Mouse (Mus musculus) forebrain, embryonic 14.5 days (tissue): ENCODE measurements around the gene Ube2ql1. TPM values are rescaled to one million over a fixed set of nuclear protein-coding genes. Genes with fewer than 3 reads are reported as not detected.
A peak's percentile ranks its signal among the peaks of the same experiment; 100 is the strongest.

Experiments used
- ATAC-seq: fragments of 200-750 bp; cut with Nextera tagmentation; 2 replicates; pipeline ENCODE4 v1.8.0; 2017; ENCODE audit warnings: mild to moderate bottlenecking, moderate library complexity
- DNase-seq: peaks from one replicate; pipeline ENCODE4 v3.0.0-alpha.2; 2015; ENCODE audit warnings: low spot score
- H3K27ac ChIP-seq: fragments of 300-500 bp; sonication (generic); 2 replicates; pipeline ENCODE4 v1.5.1; 2014; ENCODE audit warnings: low read depth, mild to moderate bottlenecking, control low read depth, low read length, moderate library complexity
- H3K27me3 ChIP-seq: fragments of 300-500 bp; sonication (generic); replicated peaks from 2 replicates; pipeline ENCODE4 v1.6.1; 2014; ENCODE audit warnings: low read length, control low read depth, mixed read lengths; ENCODE audit not compliant: control insufficient read depth, insufficient read depth
- H3K36me3 ChIP-seq: fragments of 300-500 bp; sonication (generic); 2 replicates; pipeline ENCODE4 v1.6.1; 2014; ENCODE audit warnings: low read length, control low read depth; ENCODE audit not compliant: control insufficient read depth, insufficient read depth
- H3K4me1 ChIP-seq: fragments of 300-500 bp; sonication (generic); 2 replicates; pipeline ENCODE4 v1.6.1; 2014; ENCODE audit warnings: antibody characterized with exemption, low read length, control low read depth; ENCODE audit not compliant: control insufficient read depth, insufficient read depth
- H3K4me2 ChIP-seq: fragments of 300-500 bp; sonication (generic); 2 replicates; pipeline ENCODE4 v1.6.1; 2014; ENCODE audit warnings: mild to moderate bottlenecking, control low read depth, low read length
- H3K4me3 ChIP-seq: fragments of 300-500 bp; sonication (generic); 2 replicates; pipeline ENCODE4 v1.5.1; 2014; ENCODE audit warnings: low read depth, low read length, control low read depth
- H3K9ac ChIP-seq: fragments of 300-500 bp; sonication (generic); 2 replicates; pipeline ENCODE4 v1.6.1; 2014; ENCODE audit warnings: mild to moderate bottlenecking, low read length, control low read depth, moderate library complexity
- H3K9me3 ChIP-seq: fragments of 300-500 bp; sonication (generic); replicated peaks from 2 replicates; pipeline ENCODE4 v1.6.1; 2016; ENCODE audit warnings: low read length, control low read depth, mixed read lengths; ENCODE audit not compliant: control insufficient read depth
- WGBS: fragments of 180-500 bp; shearing (Covaris S2); extraction: QIAGEN DNeasy Blood & Tissue Kit; methylation state at CpG from one replicate; pipeline ENCODE4 v1.1.7; 2014; 5-methylcytosine and 5-hydroxymethylcytosine counted together
- polyA plus RNA-seq: library from polyadenylated mRNA; unstranded; fragments of >200 nt; fragmentation: Nextera tagmentation; extraction: Ambion mirVana; gene quantifications from 2 replicates; pipeline ENCODE4 v1.2.1, GENCODE M21; 2014

The Ube2ql1 gene
- polyA plus RNA-seq, result 31.7 and 35.4 TPM in 2 replicates

DNA sequence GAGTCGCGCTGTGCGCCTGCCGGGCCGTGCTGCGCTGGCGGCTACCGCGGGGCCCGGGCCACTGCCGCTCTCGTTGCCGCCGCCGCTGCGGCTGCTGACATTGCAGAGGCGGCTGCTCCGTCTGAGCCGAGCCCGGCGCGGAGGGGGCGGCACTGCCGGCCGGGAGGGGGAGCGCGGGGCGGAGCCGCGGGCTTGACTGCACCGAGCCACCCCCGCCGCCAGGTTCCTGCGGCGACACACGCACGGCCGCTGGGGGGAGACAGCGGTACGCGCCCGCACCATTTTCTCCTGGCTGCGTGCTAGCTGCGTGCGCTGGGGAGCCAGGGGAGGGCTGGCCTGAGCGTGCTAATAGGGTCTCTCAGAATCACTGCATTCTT lies at the start of gene Ube2ql1:
Ube2ql1 (minus strand) TSS at position 131 of the 377 bp plus-strand sequence.
- Histone ChIP-seq H3K27ac (peak within 1 kb of the TSS; percentile 91), H3K9me3 (no peaks in the 10 kb centered on the region), H3K36me3 (no peaks in the 10 kb centered on the region), H3K4me2 (peak within 1 kb of the TSS; percentile 90), H3K4me3 (peak within 1 kb of the TSS; percentile 83), H3K4me1 (peaks cover 9% of the 10 kb centered on the region), H3K9ac (peak within 1 kb of the TSS; percentile 88), H3K27me3 (peaks cover 3% of the 10 kb centered on the region; the same call in 1 of the 2 replicates)
- ATAC-seq (peak; percentile 96), DNase-seq (peak; percentile 96)
- 0% methylated on average over 46 of the region's 46 CpGs for WGBS

GRCm38 (mm10) chr13:69788704-69789103 lies 49.0 kb upstream of the Ube2ql1 start:
- WGBS, result 80% methylated on average over 5 of the region's 5 CpGs
- no peaks in the 10 kb centered on the region for H3K4me1 ChIP-seq
- H3K4me3 ChIP-seq, result no peak overlapping the region
- no peak overlapping the region for H3K4me2 ChIP-seq
- no peak overlapping the region for H3K27ac ChIP-seq
- H3K9ac ChIP-seq, result no peak overlapping the region
- no peaks in the 10 kb centered on the region for H3K27me3 ChIP-seq
- H3K9me3 ChIP-seq, result no peaks in the 10 kb centered on the region
- DNase-seq (no peak), ATAC-seq (no peak)
- no peaks in the 10 kb centered on the region for H3K36me3 ChIP-seq

DNA sequence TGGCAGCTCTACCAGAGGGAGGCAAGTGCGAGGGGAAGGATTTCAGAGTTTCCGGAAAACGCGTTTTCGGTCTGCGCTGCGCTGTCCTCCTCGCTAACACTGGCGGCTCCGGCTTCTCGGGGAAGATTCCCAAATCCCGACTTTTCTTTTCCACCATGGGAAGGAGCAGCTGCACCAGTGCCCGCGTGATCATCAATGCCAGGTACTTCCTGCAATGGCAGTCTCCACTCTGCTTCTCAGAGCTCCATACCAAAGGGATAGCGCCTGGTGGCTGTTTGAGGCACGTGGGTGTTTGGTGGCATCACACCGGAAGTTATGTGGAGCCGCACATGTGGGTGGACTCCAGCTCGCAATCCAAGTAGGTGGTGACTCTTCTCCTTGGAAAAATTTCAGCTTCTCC lies 38.5 kb upstream of the Ube2ql1 start:
- no peaks in the 10 kb centered on the region for H3K36me3 ChIP-seq
- ATAC-seq (no peak), DNase-seq (no peak)
- H3K9me3 ChIP-seq, result no peaks in the 10 kb centered on the region
- H3K4me2 ChIP-seq, result no peak overlapping the region
- H3K27me3 ChIP-seq, result no peaks in the 10 kb centered on the region
- H3K9ac ChIP-seq, result no peak overlapping the region
- no peak overlapping the region for H3K4me3 ChIP-seq
- WGBS, result 93% methylated on average over 19 of the region's 19 CpGs
- no peak overlapping the region for H3K27ac ChIP-seq
- no peaks in the 10 kb centered on the region for H3K4me1 ChIP-seq

GRCm38 (mm10) chr13:69772358-69772757 lies 32.7 kb upstream of the Ube2ql1 start:
- no peaks in the 10 kb centered on the region for H3K27me3 ChIP-seq
- no peak overlapping the region for H3K4me2 ChIP-seq
- H3K9me3 ChIP-seq, result no peaks in the 10 kb centered on the region
- H3K4me1 ChIP-seq, result no peaks in the 10 kb centered on the region
- no peak overlapping the region for H3K27ac ChIP-seq
- H3K36me3 ChIP-seq, result no peaks in the 10 kb centered on the region
- H3K4me3 ChIP-seq, result no peak overlapping the region
- 88% methylated on average over 4 of the region's 4 CpGs for WGBS
- ATAC-seq, result no peak
- no peak for DNase-seq
- H3K9ac ChIP-seq, result no peak overlapping the region

GRCm38 (mm10) chr13:69770538-69771456 lies 31.1 kb upstream of the Ube2ql1 start:
- 0 out of 2 replicates have a peak overlapping the region, but pooled peaks have one; percentile 9 for H3K27ac ChIP-seq

DNA sequence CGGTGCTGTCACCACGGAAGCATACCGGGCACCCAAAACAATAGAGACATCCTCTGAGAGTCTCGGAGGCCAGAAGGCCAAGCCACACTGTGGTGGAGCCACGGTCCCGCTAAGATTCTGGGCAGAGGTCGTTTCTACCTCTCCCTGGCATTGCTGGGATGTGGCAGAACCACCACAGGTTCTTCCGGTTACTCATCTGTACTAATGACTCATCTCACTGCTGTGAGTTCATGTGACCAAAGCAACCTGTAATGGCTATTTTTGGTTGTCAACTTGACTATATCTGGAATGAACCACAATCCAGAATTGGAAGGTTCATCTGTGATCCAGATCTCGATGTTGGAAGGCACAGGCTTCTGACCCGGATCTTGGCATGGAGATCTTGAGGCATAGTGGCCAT lies 28.5 kb upstream of the Ube2ql1 start:
- Histone ChIP-seq H3K4me3 (no peak overlapping the region), H3K4me2 (no peak overlapping the region), H3K27me3 (no peaks in the 10 kb centered on the region), H3K4me1 (no peaks in the 10 kb centered on the region), H3K27ac (no peak overlapping the region), H3K9me3 (no peaks in the 10 kb centered on the region), H3K36me3 (no peaks in the 10 kb centered on the region), H3K9ac (no peak overlapping the region)
- ATAC-seq, result no peak
- 91% methylated on average over 10 of the region's 10 CpGs for WGBS
- no peak for DNase-seq

More at GRCm38 (mm10) chr13:69770538-69771456, 31.1 kb upstream of the Ube2ql1 start:
- H3K9me3 ChIP-seq, result no peaks in the 10 kb centered on the region
- ATAC-seq, result peak; percentile 42
- no peaks in the 10 kb centered on the region for H3K36me3 ChIP-seq
- no peak overlapping the region for H3K4me2 ChIP-seq
- no peaks in the 10 kb centered on the region for H3K4me1 ChIP-seq
- WGBS, result 74% methylated on average over 12 of the region's 12 CpGs
- no peaks in the 10 kb centered on the region for H3K27me3 ChIP-seq
- H3K4me3 ChIP-seq, result no peak overlapping the region
- no peak overlapping the region for H3K9ac ChIP-seq
- DNase-seq, result peak; percentile 35

DNA sequence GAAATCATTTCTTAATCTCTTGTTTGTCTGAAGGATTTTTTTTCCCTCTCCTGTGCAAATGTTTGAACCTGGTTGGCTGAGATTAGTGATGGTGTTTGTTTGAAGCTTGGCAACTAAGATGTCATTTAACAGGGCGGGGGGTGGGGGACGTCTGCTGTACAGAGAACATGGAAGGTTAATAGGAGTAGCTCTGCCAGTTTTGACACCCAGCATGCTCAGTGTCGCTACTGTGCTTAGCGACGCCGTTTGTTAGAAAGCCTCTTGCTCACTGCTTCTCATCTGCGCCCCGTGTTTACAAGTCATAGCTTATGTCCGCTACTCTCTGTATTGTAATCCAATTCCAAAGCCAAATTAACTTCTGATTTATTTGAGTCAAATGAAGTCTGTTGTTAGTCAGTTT lies 25.0 kb upstream of the Ube2ql1 start:
- Histone ChIP-seq H3K9ac (no peak overlapping the region), H3K4me3 (no peak overlapping the region), H3K4me2 (no peak overlapping the region), H3K27me3 (no peaks in the 10 kb centered on the region), H3K36me3 (no peaks in the 10 kb centered on the region), H3K9me3 (no peaks in the 10 kb centered on the region), H3K4me1 (no peaks in the 10 kb centered on the region), H3K27ac (no peak overlapping the region)
- DNase-seq (peak; percentile 32), ATAC-seq (no peak)
- WGBS, result 63% methylated on average over 9 of the region's 9 CpGs

DNA sequence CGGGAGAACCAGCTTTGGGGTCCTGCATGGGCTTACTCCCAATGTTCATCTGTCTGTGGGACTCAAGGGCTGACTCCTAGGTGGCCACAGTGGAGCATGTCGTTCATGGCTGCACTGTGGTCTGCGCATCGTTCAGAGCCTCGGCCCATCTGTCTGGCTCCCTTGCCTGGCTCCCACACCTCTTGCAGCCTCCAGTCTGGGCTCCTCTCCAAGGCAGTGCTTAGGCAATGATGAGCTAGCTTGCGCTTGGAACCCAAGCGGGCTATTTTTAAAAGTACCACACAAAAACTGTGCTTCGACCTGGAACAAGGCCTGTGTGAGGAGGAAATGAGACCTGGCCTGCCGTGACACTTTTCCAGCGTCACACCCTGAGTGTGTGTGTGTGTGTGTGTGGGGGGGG lies 21.7 kb upstream of the Ube2ql1 start:
- peak; percentile 76 for DNase-seq
- H3K27me3 ChIP-seq, result no peaks in the 10 kb centered on the region
- H3K9me3 ChIP-seq, result no peaks in the 10 kb centered on the region
- ATAC-seq, result peak; percentile 73; the same call in 1 of the 2 replicates
- H3K4me2 ChIP-seq, result no peak overlapping the region
- no peak overlapping the region; the same call in 1 of the 2 replicates for H3K27ac ChIP-seq
- H3K36me3 ChIP-seq, result no peaks in the 10 kb centered on the region
- WGBS, result 63% methylated on average over 10 of the region's 10 CpGs
- H3K4me3 ChIP-seq, result no peak overlapping the region
- H3K9ac ChIP-seq, result no peak overlapping the region
- no peaks in the 10 kb centered on the region for H3K4me1 ChIP-seq

GRCm38 (mm10) chr13:69758979-69759378 lies 19.3 kb upstream of the Ube2ql1 start:
- DNase-seq, result peak; percentile 62
- Histone ChIP-seq H3K27ac (no peak overlapping the region), H3K9me3 (no peaks in the 10 kb centered on the region), H3K9ac (no peak overlapping the region), H3K4me3 (no peak overlapping the region), H3K27me3 (no peaks in the 10 kb centered on the region), H3K4me2 (no peak overlapping the region), H3K4me1 (no peaks in the 10 kb centered on the region), H3K36me3 (no peaks in the 10 kb centered on the region)
- ATAC-seq, result peak; percentile 84; the same call in 1 of the 2 replicates
- WGBS, result 55% methylated on average over 6 of the region's 6 CpGs
